Mouse (Mus musculus) lung, embryonic 15.5 days (tissue): Measurements from ENCODE around the gene Prrt3. TPM values are rescaled to one million over a fixed set of nuclear protein-coding genes. Genes with fewer than 3 reads are reported as not detected.

Source experiments
- ATAC-seq: fragments of 200-750 bp; cut with Nextera tagmentation; 2 replicates; pipeline ENCODE4 v1.8.0; 2017; ENCODE audit warnings: moderate number of reproducible peaks, borderline replicate concordance; ENCODE audit not compliant: low FRiP score, low TSS enrichment; ENCODE audit errors: extremely low read depth
- H3K27ac ChIP-seq: fragments of 300-500 bp; sonication (generic); 2 replicates; pipeline ENCODE4 v1.5.1; 2015; ENCODE audit warnings: moderate library complexity, mild to moderate bottlenecking, inconsistent platforms
- H3K27me3 ChIP-seq: fragments of 300-500 bp; sonication (generic); 2 replicates; pipeline ENCODE4 v1.6.1; 2015; ENCODE audit warnings: inconsistent platforms
- H3K36me3 ChIP-seq: fragments of 300-500 bp; sonication (generic); 2 replicates; pipeline ENCODE4 v1.6.1; 2015; ENCODE audit warnings: inconsistent platforms
- H3K4me1 ChIP-seq: fragments of 300-500 bp; sonication (generic); 2 replicates; pipeline ENCODE4 v1.6.1; 2015; ENCODE audit warnings: inconsistent platforms
- H3K4me2 ChIP-seq: fragments of 300-500 bp; sonication (generic); 2 replicates; pipeline ENCODE4 v1.6.1; 2015; ENCODE audit warnings: inconsistent platforms, mild to moderate bottlenecking, moderate library complexity
- H3K4me3 ChIP-seq: fragments of 300-500 bp; sonication (generic); 2 replicates; pipeline ENCODE4 v1.5.1; 2015; ENCODE audit warnings: mild to moderate bottlenecking, inconsistent platforms
- H3K9ac ChIP-seq: fragments of 300-500 bp; sonication (generic); 2 replicates; pipeline ENCODE4 v1.6.1; 2015; ENCODE audit warnings: inconsistent platforms
- H3K9me3 ChIP-seq: fragments of 300-500 bp; sonication (generic); 2 replicates; pipeline ENCODE4 v1.6.1; 2016; ENCODE audit warnings: inconsistent platforms
- WGBS: fragments of 180-500 bp; shearing (Covaris S2); methylation state at CpG from one replicate; pipeline ENCODE4 v1.1.7; 2015; 5-methylcytosine and 5-hydroxymethylcytosine counted together
- polyA plus RNA-seq: library from polyadenylated mRNA; unstranded; fragments of >200 nt; fragmentation: Nextera tagmentation; extraction: Ambion mirVana; gene quantifications from 2 replicates; pipeline ENCODE4 v1.2.1, GENCODE M21; 2015

Gene Prrt3
- polyA plus RNA-seq: 0.17 and 0.21 TPM in 2 replicates

DNA sequence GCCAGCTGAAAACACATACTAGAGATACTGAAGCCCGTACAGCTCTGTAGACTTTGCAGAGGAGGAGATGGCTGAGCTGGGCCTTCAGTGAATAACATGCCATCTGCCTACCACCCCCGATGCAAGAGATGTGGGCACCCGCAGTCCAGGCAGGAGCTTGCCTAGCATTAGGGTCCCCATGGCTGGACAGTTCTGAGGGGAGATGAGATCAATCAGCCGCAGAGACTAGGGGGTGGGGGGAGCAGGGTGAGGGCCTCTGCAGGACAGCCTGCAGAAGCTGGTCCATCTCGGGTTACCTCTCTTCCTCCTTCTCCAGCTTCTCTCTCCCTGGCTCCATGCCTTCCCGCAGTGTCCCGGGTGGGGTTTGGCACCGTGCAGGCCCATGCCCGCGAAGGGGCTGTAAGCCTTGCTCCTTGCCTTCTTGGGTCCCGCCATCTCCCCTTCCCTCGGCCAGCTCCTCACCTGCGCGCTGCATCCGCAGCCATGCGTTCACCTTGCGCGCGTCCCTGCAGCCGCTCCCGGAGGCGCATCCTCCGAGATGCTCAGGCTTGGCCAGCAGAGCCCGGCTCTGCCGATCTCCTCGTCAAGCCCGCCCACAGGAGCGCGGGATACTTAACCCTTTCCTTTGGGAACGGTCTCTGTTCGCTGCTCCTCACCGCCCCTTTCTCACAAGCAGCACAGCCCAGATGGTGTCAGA is at the start of gene Prrt3:
Gene Prrt3, minus strand, starts transcription at position 544 of the 697 bp plus-strand sequence.
- Histone ChIP-seq H3K27ac (no peak within 1 kb of the TSS), H3K4me2 (peak within 1 kb of the TSS; percentile 51), H3K9me3 (no peaks in the 10 kb centered on the region), H3K9ac (no peak within 1 kb of the TSS), H3K4me1 (peaks cover 4% of the 10 kb centered on the region; the same call in 1 of the 2 replicates), H3K36me3 (no peaks in the 10 kb centered on the region), H3K27me3 (peaks cover 53% of the 10 kb centered on the region), H3K4me3 (peak within 1 kb of the TSS; percentile 25)
- no peak; the same call in 1 of the 2 replicates for ATAC-seq
- 4% methylated on average over 31 of the region's 32 CpGs for WGBS

DNA sequence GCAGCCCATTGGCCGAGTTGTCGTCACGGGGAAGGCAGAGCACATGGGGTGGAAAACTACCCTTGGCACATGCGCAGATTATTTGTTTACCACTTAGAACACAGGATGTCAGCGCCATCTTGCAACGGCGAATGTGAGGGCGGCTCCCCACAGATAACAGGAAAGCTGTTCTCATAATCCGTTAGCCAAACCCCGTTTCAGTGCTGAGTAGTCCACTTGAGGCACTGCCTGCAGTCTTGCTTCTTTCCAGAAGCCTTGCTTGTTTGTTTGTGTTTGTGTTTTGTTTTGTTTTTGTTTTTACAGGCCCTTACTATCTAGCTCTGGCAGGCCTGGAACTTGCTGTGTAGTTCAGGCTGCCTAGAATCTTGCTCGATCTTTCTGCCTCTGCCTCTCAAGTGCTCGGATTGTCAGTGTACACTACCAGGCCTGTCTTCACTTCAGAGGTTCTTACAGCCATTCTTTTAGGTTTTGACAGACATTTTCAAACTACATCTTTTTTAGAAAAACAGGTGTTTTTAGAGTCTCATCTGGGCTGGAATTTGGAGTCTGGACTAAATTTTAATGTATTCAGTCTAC is 42.3 kb upstream of the Prrt3 start:
- no peak overlapping the region for H3K4me3 ChIP-seq
- no peaks in the 10 kb centered on the region for H3K4me1 ChIP-seq
- no peaks in the 10 kb centered on the region for H3K9me3 ChIP-seq
- H3K27ac ChIP-seq: no peak overlapping the region
- no peak overlapping the region for H3K4me2 ChIP-seq
- H3K36me3 ChIP-seq: no peaks in the 10 kb centered on the region
- WGBS: 88% methylated on average over 11 of the region's 12 CpGs
- no peak overlapping the region for H3K9ac ChIP-seq
- no peak for ATAC-seq
- H3K27me3 ChIP-seq: no peaks in the 10 kb centered on the region

DNA sequence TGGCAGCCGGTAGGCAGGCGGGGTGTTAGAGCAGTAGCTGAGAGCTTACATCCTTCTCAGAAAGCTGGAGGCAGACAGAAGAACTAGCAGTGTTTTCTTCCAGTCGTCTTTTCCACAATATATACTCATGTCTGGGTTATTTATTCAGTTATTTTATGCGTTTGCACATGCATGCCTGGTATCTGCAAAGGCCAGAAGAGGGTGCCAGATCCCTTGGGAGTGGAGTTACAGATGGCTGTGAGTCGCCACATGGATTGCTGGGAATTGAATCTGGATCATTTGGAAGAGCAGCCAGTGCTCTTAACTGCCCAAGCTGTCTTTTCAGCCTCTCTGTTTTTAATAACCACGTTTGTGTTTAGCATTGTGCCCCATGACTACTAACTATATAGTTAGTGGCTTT is 39.9 kb upstream of the Prrt3 start:
- ATAC-seq: no peak
- Histone ChIP-seq H3K4me3 (no peak overlapping the region), H3K4me1 (no peaks in the 10 kb centered on the region), H3K27ac (no peak overlapping the region), H3K9ac (no peak overlapping the region), H3K27me3 (no peaks in the 10 kb centered on the region), H3K36me3 (peaks cover 10% of the 10 kb centered on the region; the same call in 1 of the 2 replicates), H3K4me2 (no peak overlapping the region), H3K9me3 (no peaks in the 10 kb centered on the region)
- 83% methylated on average over 6 of the region's 6 CpGs for WGBS

DNA sequence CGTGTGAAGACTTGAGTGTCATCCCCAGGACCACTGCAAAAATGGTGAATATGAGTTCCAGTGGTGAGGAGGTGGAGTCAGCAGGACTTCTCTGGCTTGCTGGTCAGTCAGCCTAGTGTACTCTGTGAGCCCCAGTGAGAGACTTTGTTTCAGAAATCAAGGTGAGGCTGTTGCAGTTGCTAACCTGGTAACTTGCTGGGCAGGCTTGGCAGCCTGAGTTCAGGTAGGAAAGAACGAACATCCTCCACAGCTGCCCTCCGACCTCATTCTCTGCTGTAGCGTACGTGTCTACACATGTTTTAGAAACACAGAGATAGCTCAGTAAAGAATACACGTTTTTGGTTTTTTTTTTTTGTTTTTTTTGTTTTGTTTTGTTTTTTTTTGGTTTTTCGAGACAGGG is 33.2 kb upstream of the Prrt3 start:
- peaks cover 12% of the 10 kb centered on the region for H3K36me3 ChIP-seq
- peaks cover 15% of the 10 kb centered on the region for H3K4me1 ChIP-seq
- H3K4me2 ChIP-seq: no peak overlapping the region
- no peak overlapping the region for H3K4me3 ChIP-seq
- H3K27ac ChIP-seq: no peak overlapping the region
- ATAC-seq: no peak
- no peak overlapping the region for H3K9ac ChIP-seq
- H3K27me3 ChIP-seq: no peaks in the 10 kb centered on the region
- 81% methylated on average over 7 of the region's 7 CpGs for WGBS
- H3K9me3 ChIP-seq: no peaks in the 10 kb centered on the region

DNA sequence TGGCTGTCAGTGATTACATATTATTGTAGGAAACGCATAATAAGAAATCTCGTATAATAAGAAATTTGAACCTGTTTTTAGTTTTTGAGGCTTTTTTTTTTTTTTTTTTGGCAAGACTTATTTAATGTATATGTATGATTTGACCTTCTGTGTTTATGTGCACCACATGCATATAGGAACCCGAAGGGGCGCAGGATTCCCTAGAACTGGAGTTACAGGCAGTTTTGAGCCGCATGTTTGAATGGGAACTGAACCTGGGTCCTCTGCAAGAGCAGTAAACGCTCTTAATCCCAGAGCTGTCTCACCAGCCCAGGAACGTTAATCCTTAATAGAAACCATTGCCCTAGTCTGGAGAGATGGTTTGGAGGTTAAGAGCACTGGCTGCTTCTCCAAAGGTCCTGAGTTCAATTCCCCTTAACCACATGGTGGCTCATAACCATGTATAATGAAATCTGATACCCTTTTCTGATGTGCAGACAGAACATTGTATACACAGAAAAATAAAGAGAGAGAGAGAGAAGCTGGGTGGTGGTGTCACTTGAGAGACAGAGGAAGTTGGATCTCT is 30.2 kb upstream of the Prrt3 start:
- Histone ChIP-seq H3K36me3 (peaks cover 5% of the 10 kb centered on the region), H3K4me2 (peak overlapping the region; percentile 69), H3K27ac (no peak overlapping the region), H3K9me3 (no peaks in the 10 kb centered on the region), H3K9ac (peak overlapping the region; percentile 79), H3K27me3 (no peaks in the 10 kb centered on the region), H3K4me1 (peaks cover 18% of the 10 kb centered on the region), H3K4me3 (peak overlapping the region; percentile 87)
- ATAC-seq: no peak
- 4% methylated on average over 7 of the region's 7 CpGs for WGBS

DNA sequence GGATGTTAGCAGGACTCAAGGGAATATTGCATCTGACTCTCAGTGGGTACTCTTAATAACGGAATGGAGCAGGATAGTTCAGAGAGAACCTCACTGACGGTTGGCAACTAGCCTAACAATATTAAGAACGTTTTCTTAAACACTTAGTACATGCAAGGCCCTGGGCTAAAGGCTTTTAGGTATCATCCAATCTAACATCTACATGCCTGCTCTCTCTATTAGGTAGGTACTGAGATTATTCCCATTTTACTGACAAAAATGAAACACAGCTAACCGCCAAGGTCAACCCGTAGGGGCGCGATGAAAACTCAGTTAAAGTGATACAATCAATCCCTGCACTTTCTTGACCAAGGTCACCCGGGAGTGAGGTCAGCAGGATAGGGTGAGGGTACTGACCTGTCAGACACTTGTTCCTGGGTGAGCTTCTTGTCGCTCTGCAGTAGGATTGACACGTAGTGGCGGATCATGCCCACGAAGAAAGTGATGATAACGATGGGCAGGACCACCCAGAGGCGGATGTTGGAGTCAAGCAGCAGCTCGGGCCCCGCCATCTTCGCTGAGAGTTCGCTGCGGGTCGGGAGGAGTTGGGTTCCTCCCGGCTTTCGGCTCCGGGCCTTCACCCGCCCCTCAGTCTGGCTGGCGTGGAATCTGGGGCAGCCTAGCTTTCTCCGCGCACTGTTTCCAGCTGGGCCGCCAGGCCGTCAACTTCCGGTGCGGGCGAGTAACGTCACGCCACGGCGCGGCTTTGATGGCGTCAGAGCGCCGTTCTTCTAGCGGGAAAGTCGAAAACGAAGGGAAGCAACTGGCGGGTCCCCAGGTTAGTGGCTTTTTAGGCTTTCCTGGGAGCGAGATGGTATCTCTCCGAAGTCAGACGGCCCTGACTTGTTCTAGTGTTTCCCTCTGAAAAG is 29.5 kb upstream of the Prrt3 start, which contains the start of the genes Emc3 and Fancd2:
Gene Emc3, minus strand, starts transcription at position 721 of the 908 bp plus-strand sequence.
Gene Fancd2, plus strand, starts transcription at position 751 of the 908 bp plus-strand sequence.
- Histone ChIP-seq H3K4me2 (peak within 1 kb of the TSS; percentile 69), H3K27me3 (no peaks in the 10 kb centered on the region), H3K9ac (peak within 1 kb of the TSS; percentile 79), H3K4me1 (peaks cover 18% of the 10 kb centered on the region), H3K9me3 (no peaks in the 10 kb centered on the region), H3K4me3 (peak within 1 kb of the TSS; percentile 87), H3K36me3 (no peaks in the 10 kb centered on the region; the same call in 1 of the 2 replicates), H3K27ac (peak within 1 kb of the TSS; percentile 62)
- WGBS: under 1% methylated on average over 47 of the region's 47 CpGs
- ATAC-seq: peak; percentile 86

DNA sequence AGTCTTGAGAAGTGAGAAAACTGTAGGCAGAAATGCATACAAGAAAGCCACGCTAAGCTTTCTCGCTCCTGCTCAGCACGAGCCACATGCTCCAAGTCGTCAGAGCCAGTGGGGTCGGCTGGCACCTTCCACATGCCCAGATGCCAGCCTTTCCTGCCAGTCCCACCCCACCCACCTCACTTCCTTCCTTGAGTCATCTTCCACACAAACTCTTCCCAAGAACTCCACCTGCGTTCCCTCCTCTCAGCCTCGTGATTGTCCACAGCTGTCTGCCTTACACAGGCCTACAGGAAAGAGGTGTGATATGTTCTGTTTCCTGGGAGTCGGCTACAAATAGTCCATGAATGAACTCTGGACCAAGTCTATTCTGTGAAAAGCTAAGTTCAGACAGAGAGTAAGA is 21.7 kb upstream of the Prrt3 start:
- 82% methylated on average over 8 of the region's 8 CpGs for WGBS
- peaks cover 44% of the 10 kb centered on the region for H3K36me3 ChIP-seq
- H3K9me3 ChIP-seq: no peaks in the 10 kb centered on the region
- no peak overlapping the region for H3K4me2 ChIP-seq
- no peaks in the 10 kb centered on the region for H3K4me1 ChIP-seq
- no peak overlapping the region for H3K9ac ChIP-seq
- no peak overlapping the region for H3K27ac ChIP-seq
- H3K27me3 ChIP-seq: no peaks in the 10 kb centered on the region
- no peak for ATAC-seq
- no peak overlapping the region for H3K4me3 ChIP-seq

DNA sequence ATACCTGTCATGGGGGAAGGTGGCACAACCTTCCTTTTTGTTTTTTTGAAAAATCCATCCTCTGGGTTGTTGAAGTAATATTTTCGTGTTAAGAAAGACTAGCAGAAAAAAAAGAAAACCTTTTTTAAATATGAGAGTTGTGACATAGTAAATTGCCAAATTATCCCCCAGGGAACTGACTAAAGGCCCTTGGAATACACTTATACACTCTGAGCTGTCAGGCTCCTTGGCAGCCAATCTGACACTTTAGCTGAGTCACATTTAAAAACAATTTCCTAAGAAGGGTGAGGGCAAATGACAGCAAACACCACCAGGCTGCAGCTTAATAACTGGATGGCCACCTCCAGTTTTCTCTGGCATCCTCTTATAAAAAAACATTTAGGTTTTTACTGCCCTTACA is 20.6 kb upstream of the Prrt3 start:
- Histone ChIP-seq H3K4me1 (no peaks in the 10 kb centered on the region), H3K9ac (no peak overlapping the region), H3K9me3 (no peaks in the 10 kb centered on the region), H3K36me3 (peaks cover 55% of the 10 kb centered on the region), H3K27ac (no peak overlapping the region), H3K4me2 (no peak overlapping the region), H3K4me3 (no peak overlapping the region), H3K27me3 (no peaks in the 10 kb centered on the region)
- ATAC-seq: no peak
- WGBS: 63% methylated on average over 1 of the region's 1 CpGs

DNA sequence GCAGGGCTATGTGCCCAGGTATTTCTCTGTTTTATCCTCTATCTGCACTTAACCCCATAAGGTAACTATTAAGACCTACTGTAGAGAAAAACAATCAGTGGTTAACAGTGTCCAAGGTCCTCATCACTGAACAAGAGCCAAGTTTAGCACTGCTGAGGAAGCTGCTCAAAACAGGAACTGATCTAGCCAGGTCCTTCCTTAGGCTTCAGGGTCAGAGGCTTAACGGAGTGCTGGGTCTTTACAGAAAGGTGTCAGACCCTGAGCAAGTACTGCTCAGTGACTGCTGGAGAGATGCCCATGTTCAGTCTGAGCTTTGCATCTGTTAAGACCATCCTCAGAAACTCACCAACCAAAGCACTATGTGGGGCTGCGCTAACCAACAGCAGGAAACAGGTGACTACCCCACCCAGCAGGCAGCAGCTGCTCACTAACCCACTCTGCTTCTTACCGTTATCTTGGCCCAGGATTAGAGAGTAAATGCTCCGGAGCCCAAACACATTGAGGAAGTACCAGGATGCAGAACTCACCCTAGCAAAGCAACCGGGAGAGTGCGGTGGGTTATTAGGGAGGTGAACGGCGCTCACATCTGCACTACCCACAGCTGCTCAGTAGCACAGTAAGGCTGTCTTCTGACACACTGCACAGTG is 15.8 kb upstream of the Prrt3 start:
- no peak overlapping the region for H3K4me3 ChIP-seq
- no peak overlapping the region for H3K27ac ChIP-seq
- peaks cover 88% of the 10 kb centered on the region for H3K36me3 ChIP-seq
- H3K9me3 ChIP-seq: no peaks in the 10 kb centered on the region
- ATAC-seq: no peak
- no peaks in the 10 kb centered on the region for H3K4me1 ChIP-seq
- H3K4me2 ChIP-seq: no peak overlapping the region
- H3K27me3 ChIP-seq: no peaks in the 10 kb centered on the region
- WGBS: 86% methylated on average over 8 of the region's 8 CpGs
- H3K9ac ChIP-seq: no peak overlapping the region

DNA sequence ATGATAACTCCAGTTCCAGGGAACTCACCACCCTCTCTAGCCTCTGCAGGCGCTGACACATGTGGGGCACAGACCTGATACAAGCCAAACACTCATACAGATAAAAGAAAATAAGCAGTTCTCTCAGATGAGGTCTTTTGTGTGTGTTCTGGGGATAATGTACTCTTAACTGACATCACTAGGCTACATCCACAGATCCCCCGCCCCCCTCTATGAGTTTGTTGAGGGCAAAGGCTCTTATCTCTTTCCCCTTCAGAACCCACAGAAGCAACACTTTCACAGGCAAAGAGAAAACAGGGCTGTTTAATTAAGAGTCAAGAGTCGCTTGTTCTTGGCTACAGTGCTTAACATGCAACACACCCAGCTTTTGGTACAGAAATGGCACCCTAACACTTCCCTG is 12.9 kb upstream of the Prrt3 start:
- Histone ChIP-seq H3K9ac (no peak overlapping the region), H3K36me3 (peaks cover 63% of the 10 kb centered on the region), H3K9me3 (no peaks in the 10 kb centered on the region), H3K4me3 (no peak overlapping the region), H3K4me2 (no peak overlapping the region), H3K27ac (no peak overlapping the region), H3K4me1 (no peaks in the 10 kb centered on the region), H3K27me3 (no peaks in the 10 kb centered on the region)
- no peak for ATAC-seq
- WGBS: 96% methylated on average over 3 of the region's 3 CpGs

DNA sequence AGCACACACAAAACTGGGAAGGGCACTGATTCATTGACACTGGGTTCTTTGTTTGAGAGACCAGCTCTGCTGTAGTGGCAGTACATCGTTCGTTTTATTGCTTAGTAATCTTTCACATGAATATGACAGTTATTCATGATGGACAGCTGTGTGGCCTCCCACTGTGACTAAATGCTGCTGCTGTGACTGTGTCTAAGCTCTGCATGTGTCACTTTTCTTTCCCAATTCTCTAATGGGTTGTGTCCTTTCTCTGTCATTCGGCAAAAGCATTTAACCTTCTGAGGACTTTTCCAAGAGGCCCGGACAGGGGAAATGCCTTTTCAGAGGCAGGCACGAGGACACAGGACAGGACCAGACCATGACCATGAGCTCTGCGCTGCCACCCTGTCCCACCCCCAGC is 12.2 kb upstream of the Prrt3 start:
- no peak overlapping the region for H3K4me2 ChIP-seq
- no peak overlapping the region for H3K4me3 ChIP-seq
- H3K4me1 ChIP-seq: no peaks in the 10 kb centered on the region
- peaks cover 56% of the 10 kb centered on the region for H3K36me3 ChIP-seq
- H3K9me3 ChIP-seq: no peaks in the 10 kb centered on the region
- no peak for ATAC-seq
- 93% methylated on average over 6 of the region's 6 CpGs for WGBS
- H3K9ac ChIP-seq: no peak overlapping the region
- no peaks in the 10 kb centered on the region for H3K27me3 ChIP-seq
- H3K27ac ChIP-seq: no peak overlapping the region
